Mouse (Mus musculus) lung, embryonic 15.5 days (tissue): ENCODE data around the gene Armcx2. TPM values are rescaled to one million over a fixed set of nuclear protein-coding genes. Genes with fewer than 3 reads are reported as not detected.
"Not testable (repeated sequence)": the region's sequence is repeated elsewhere in the genome, so short reads cannot be mapped to it uniquely, and the experiment has no call there.

ENCODE experiments used
- ATAC-seq: fragments of 200-750 bp; cut with Nextera tagmentation; 2 replicates; pipeline ENCODE4 v1.8.0; 2017; ENCODE audit warnings: moderate number of reproducible peaks, borderline replicate concordance; ENCODE audit not compliant: low FRiP score, low TSS enrichment; ENCODE audit errors: extremely low read depth
- H3K27ac ChIP-seq: fragments of 300-500 bp; sonication (generic); 2 replicates; pipeline ENCODE4 v1.5.1; 2015; ENCODE audit warnings: moderate library complexity, mild to moderate bottlenecking, inconsistent platforms
- H3K27me3 ChIP-seq: fragments of 300-500 bp; sonication (generic); 2 replicates; pipeline ENCODE4 v1.6.1; 2015; ENCODE audit warnings: inconsistent platforms
- H3K36me3 ChIP-seq: fragments of 300-500 bp; sonication (generic); 2 replicates; pipeline ENCODE4 v1.6.1; 2015; ENCODE audit warnings: inconsistent platforms
- H3K4me1 ChIP-seq: fragments of 300-500 bp; sonication (generic); 2 replicates; pipeline ENCODE4 v1.6.1; 2015; ENCODE audit warnings: inconsistent platforms
- H3K4me2 ChIP-seq: fragments of 300-500 bp; sonication (generic); 2 replicates; pipeline ENCODE4 v1.6.1; 2015; ENCODE audit warnings: inconsistent platforms, mild to moderate bottlenecking, moderate library complexity
- H3K4me3 ChIP-seq: fragments of 300-500 bp; sonication (generic); 2 replicates; pipeline ENCODE4 v1.5.1; 2015; ENCODE audit warnings: mild to moderate bottlenecking, inconsistent platforms
- H3K9ac ChIP-seq: fragments of 300-500 bp; sonication (generic); 2 replicates; pipeline ENCODE4 v1.6.1; 2015; ENCODE audit warnings: inconsistent platforms
- H3K9me3 ChIP-seq: fragments of 300-500 bp; sonication (generic); 2 replicates; pipeline ENCODE4 v1.6.1; 2016; ENCODE audit warnings: inconsistent platforms
- WGBS: fragments of 180-500 bp; shearing (Covaris S2); methylation state at CpG from one replicate; pipeline ENCODE4 v1.1.7; 2015; 5-methylcytosine and 5-hydroxymethylcytosine counted together
- polyA plus RNA-seq: library from polyadenylated mRNA; unstranded; fragments of >200 nt; fragmentation: Nextera tagmentation; extraction: Ambion mirVana; gene quantifications from 2 replicates; pipeline ENCODE4 v1.2.1, GENCODE M21; 2015

The Armcx2 gene
- polyA plus RNA-seq: 67.6 and 71.3 TPM in 2 replicates

GRCm38 (mm10) chrX:134808755-134809224, at the start of gene Armcx2:
Armcx2 (minus strand) TSS chrX:134809221.
- peak within 1 kb of the TSS; percentile 55 for H3K4me2 ChIP-seq
- H3K36me3 ChIP-seq: 0 out of 2 replicates have a peak, but pooled peaks cover 5% of the 10 kb centered on the region
- H3K9me3 ChIP-seq: no peaks in the 10 kb centered on the region
- 9% methylated on average over 16 of the region's 16 CpGs for WGBS
- H3K4me3 ChIP-seq: peak within 1 kb of the TSS; percentile 57
- H3K9ac ChIP-seq: peak within 1 kb of the TSS; percentile 57
- H3K27ac ChIP-seq: peak within 1 kb of the TSS; percentile 76
- ATAC-seq: peak; percentile 88
- H3K4me1 ChIP-seq: no peaks in the 10 kb centered on the region
- no peaks in the 10 kb centered on the region; the same call in 1 of the 2 replicates for H3K27me3 ChIP-seq

DNA sequence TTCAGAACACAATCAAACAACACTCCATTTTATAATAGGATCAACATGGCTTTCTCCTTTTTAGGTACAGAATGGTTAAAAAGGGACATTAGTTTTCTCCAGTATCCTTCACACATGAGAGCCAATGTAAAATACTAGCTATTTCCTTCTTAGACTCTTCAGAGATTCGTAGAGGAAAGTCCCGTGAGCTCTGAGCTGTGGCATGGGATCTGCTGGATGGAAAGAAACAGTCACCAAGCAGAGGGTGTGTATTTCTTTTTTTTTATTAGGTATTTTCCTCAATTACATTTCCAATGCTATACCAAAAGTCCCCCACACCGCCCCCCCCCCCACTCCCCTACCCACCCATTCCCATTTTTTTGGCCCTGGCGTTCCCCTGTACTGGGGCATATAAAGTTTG, 40.6 kb upstream of the Armcx2 start:
- Histone ChIP-seq H3K4me2 (no peak overlapping the region), H3K4me3 (no peak overlapping the region), H3K9ac (no peak overlapping the region), H3K36me3 (no peaks in the 10 kb centered on the region), H3K27me3 (no peaks in the 10 kb centered on the region), H3K4me1 (no peaks in the 10 kb centered on the region), H3K9me3 (no peaks in the 10 kb centered on the region), H3K27ac (no peak overlapping the region)
- 81% methylated on average over 3 of the region's 4 CpGs for WGBS
- ATAC-seq: no peak

GRCm38 (mm10) chrX:134844424-134844823, 35.4 kb upstream of the Armcx2 start:
- 44% methylated on average over 2 of the region's 2 CpGs for WGBS

DNA sequence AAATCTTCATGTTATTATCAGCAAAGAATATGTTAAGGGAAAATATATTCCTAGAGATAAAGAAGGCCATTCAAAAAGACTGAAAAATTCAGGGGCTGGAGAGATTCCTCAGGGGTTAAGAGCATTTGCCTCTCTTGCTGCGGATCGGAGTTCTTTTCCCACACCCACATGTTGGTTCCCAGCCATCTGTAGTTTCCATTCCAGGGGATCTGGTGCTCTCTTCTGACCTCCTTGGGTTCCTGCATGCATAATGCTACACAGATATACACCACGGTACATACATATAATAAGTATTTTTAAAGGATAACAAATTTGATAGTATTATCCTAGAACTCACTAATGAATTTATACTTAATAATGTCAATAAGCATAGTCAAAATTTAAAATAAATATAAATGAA, 21.5 kb upstream of the Armcx2 start:
- H3K9me3 ChIP-seq: no peaks in the 10 kb centered on the region
- H3K4me3 ChIP-seq: no peak overlapping the region
- no peak for ATAC-seq
- no peaks in the 10 kb centered on the region for H3K4me1 ChIP-seq
- H3K27me3 ChIP-seq: no peaks in the 10 kb centered on the region
- 58% methylated on average over 3 of the region's 3 CpGs for WGBS
- no peak overlapping the region for H3K27ac ChIP-seq
- H3K4me2 ChIP-seq: no peak overlapping the region
- no peaks in the 10 kb centered on the region for H3K36me3 ChIP-seq
- H3K9ac ChIP-seq: no peak overlapping the region

More at GRCm38 (mm10) chrX:134844424-134844823, 35.4 kb upstream of the Armcx2 start:
- Histone ChIP-seq H3K4me2 (no peak overlapping the region), H3K4me3 (no peak overlapping the region), H3K9ac (no peak overlapping the region), H3K9me3 (no peaks in the 10 kb centered on the region), H3K36me3 (no peaks in the 10 kb centered on the region), H3K27ac (no peak overlapping the region), H3K27me3 (no peaks in the 10 kb centered on the region; the same call in 1 of the 2 replicates), H3K4me1 (no peaks in the 10 kb centered on the region)
- ATAC-seq: no peak

DNA sequence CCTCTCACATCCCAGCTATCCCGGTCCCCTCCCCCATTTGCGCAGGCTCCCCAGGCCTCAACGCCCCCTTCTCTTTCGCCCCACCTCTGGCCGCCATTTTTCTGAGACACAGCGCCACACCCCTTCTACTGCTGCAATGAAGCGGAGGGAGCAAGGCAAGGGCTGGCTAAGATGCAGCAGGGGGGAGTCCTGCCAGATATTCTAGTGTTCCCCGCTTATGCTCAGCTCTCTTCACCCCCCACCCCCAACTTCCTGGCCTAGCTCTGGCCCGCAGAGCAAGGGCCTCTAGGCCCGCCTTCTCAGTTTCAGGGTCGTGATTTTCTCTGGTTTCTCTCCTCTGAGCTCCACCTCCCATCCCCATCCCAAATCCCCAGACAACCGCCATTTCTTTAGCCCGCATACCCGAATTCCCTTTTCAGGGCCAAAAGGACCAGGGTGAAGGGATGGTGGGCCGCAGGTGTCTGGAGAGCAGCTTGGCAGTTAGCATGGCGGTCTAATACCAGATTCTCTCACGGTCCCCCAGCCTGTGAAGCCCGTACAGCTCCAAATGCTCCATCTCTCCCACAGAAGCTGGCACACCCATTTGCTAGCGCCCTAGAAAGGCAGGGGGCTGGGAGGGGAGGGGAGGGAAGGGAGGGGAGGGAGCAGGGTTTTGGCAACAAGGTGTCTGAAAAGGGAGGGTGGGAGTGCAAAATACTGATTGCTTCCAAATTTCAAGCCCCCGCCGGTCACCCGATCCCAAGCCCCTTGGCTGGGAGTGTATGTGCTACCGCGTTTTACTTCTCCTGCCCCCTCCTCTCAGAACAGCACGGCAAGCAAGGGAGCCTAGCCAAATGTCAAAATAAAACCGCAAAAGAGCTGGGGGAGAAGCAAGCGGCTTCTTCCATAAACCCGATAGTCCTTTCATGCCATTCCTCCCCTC, 927 bp downstream of the Armcx2 start:
- Histone ChIP-seq H3K27ac (peak overlapping the region; percentile 76), H3K27me3 (no peaks in the 10 kb centered on the region; the same call in 1 of the 2 replicates), H3K9ac (peak overlapping the region; percentile 57), H3K36me3 (0 out of 2 replicates have a peak, but pooled peaks cover 5% of the 10 kb centered on the region), H3K4me1 (no peaks in the 10 kb centered on the region), H3K9me3 (no peaks in the 10 kb centered on the region), H3K4me3 (peak overlapping the region; percentile 57), H3K4me2 (peak overlapping the region; percentile 55)
- ATAC-seq: peak; percentile 70
- 15% methylated on average over 28 of the region's 28 CpGs for WGBS

GRCm38 (mm10) chrX:134787728-134788127, 21.3 kb downstream of the Armcx2 start:
- Histone ChIP-seq H3K9me3 (no peaks in the 10 kb centered on the region), H3K4me2 (no peak overlapping the region), H3K4me3 (no peak overlapping the region), H3K4me1 (no peaks in the 10 kb centered on the region), H3K27ac (no peak overlapping the region), H3K36me3 (no peaks in the 10 kb centered on the region), H3K9ac (no peak overlapping the region), H3K27me3 (0 out of 2 replicates have a peak, but pooled peaks cover 4% of the 10 kb centered on the region)
- WGBS: 53% methylated on average over 4 of the region's 4 CpGs
- ATAC-seq: no peak

DNA sequence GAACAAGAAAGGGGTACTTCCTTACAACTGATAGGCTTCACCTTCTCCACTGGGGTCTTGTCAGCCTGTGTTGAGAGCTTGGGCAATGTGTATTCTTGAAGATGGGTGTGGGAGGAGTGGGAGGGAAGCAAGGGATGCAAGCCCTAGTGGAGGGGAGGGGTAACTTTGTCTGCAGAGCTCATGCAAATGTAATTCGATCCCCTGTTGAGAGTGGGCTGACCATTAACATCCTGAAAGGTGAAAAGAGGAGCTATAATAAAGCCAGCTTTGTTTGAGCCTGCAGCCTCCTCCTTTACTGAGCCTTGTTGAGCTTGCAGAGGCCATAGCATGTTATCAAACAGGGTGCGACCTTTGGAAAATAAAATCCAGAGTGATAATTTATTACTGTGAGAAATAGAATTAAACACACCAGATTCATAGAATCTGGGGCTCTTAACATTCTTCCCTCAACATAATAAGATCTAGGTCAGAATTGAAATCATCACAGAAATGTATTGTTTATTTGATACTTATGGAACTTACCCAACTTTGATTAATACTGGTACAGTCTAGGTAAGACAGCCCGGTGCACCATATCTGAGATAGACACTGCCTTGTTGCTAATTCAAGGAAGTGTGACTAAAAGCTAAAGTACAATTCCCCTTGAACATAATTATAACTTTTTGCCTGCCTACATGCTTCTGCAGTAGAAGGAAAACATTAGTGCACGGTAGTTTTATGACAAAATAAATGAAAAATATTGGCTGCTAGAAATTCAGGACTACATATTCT, 45.4 kb downstream of the Armcx2 start:
- not testable (repeated sequence) for H3K9me3 ChIP-seq, H3K9ac ChIP-seq, H3K36me3 ChIP-seq, H3K27me3 ChIP-seq, H3K4me3 ChIP-seq, H3K4me1 ChIP-seq, H3K27ac ChIP-seq, ATAC-seq, H3K4me2 ChIP-seq
- WGBS: 45% methylated on average over 3 of the region's 4 CpGs

- H3K27me3 ChIP-seq: no peaks in the 10 kb centered on the region
- peaks cover 5% of the 10 kb centered on the region; the same call in 1 of the 2 replicates for H3K4me1 ChIP-seq
- peak overlapping the region; percentile 76; the same call in 1 of the 2 replicates for H3K27ac ChIP-seq
- ATAC-seq: 0 out of 2 replicates have a peak, but pooled peaks have one; percentile 40
- no peaks in the 10 kb centered on the region for H3K36me3 ChIP-seq
- 22% methylated on average over 10 of the region's 13 CpGs for WGBS
- peak overlapping the region; percentile 59 for H3K9ac ChIP-seq
- H3K4me3 ChIP-seq: peak overlapping the region; percentile 61
- no peaks in the 10 kb centered on the region for H3K9me3 ChIP-seq
- H3K4me2 ChIP-seq: peak overlapping the region; percentile 39
These were observed 51.6 kb downstream of the Armcx2 start for GRCm38 (mm10) chrX:134757293-134757995.

GRCm38 (mm10) chrX:134756434-134757292, 52.4 kb downstream of the Armcx2 start, which contains the start of gene Armcx3:
Armcx3 (plus strand) TSS chrX:134756595.
- peak within 1 kb of the TSS; percentile 59 for H3K9ac ChIP-seq
- H3K4me3 ChIP-seq: peak within 1 kb of the TSS; percentile 61
- peak; percentile 94 for ATAC-seq
- no peaks in the 10 kb centered on the region for H3K27me3 ChIP-seq
- 13% methylated on average over 44 of the region's 46 CpGs for WGBS
- H3K4me1 ChIP-seq: peaks cover 5% of the 10 kb centered on the region; the same call in 1 of the 2 replicates
- no peaks in the 10 kb centered on the region for H3K36me3 ChIP-seq
- no peaks in the 10 kb centered on the region for H3K9me3 ChIP-seq
- H3K4me2 ChIP-seq: peak within 1 kb of the TSS; percentile 39
- H3K27ac ChIP-seq: peak within 1 kb of the TSS; percentile 76
